Mouse (Mus musculus): ENCODE results near the gene Agbl1. TPM values are rescaled to one million over a fixed set of nuclear protein-coding genes. Genes with fewer than 3 reads are reported as not detected.
A peak's percentile ranks its signal among the peaks of the same experiment; 100 is the strongest.

Agbl1 gene
- polyA plus RNA-seq, 1 experiment from 2014 or later, result not detected

GRCm38 (mm10) chr7:76321866-76322553, 92.3 kb downstream of the Agbl1 start:
- no peaks in the 10 kb centered on the region for H3K9me3 ChIP-seq (replicated peaks)
- no peaks in the 10 kb centered on the region for H3K36me3 ChIP-seq
- DNase-seq (ENCODE audit: low spot score), result no peak
- H3K4me3 ChIP-seq, result no peak overlapping the region
- 92% methylated on average over 4 of the region's 4 CpGs for WGBS
- H3K27me3 ChIP-seq (ENCODE audit: low read depth, poor library complexity, severe bottlenecking), result no peaks in the 10 kb centered on the region
- H3K27ac ChIP-seq (replicated peaks), result no peak overlapping the region
- H3K4me1 ChIP-seq, result no peaks in the 10 kb centered on the region

- H3K4me1 ChIP-seq, result no peaks in the 10 kb centered on the region
- no peak for DNase-seq (ENCODE audit: low spot score)
- no peak overlapping the region for H3K4me3 ChIP-seq
- 82% methylated on average over 2 of the region's 2 CpGs for WGBS
- H3K36me3 ChIP-seq, result no peaks in the 10 kb centered on the region
- no peaks in the 10 kb centered on the region for H3K9me3 ChIP-seq (replicated peaks)
- H3K27ac ChIP-seq (replicated peaks), result no peak overlapping the region
- H3K27me3 ChIP-seq (ENCODE audit: low read depth, poor library complexity, severe bottlenecking), result no peaks in the 10 kb centered on the region
These were observed 96.4 kb downstream of the Agbl1 start for GRCm38 (mm10) chr7:76326091-76326490.

- H3K9me3 ChIP-seq (replicated peaks), result no peaks in the 10 kb centered on the region
These were observed 109.6 kb downstream of the Agbl1 start for GRCm38 (mm10) chr7:76339308-76339707.

GRCm38 (mm10) chr7:76341601-76342000, 111.9 kb downstream of the Agbl1 start:
- Histone ChIP-seq H3K4me3 (no peak overlapping the region), H3K27ac (replicated peaks) (no peak overlapping the region), H3K9me3 (replicated peaks) (no peaks in the 10 kb centered on the region), H3K4me1 (0 out of 2 replicates have a peak, but pooled peaks cover 5% of the 10 kb centered on the region), H3K27me3 (ENCODE audit: low read depth, poor library complexity, severe bottlenecking) (no peaks in the 10 kb centered on the region), H3K36me3 (no peaks in the 10 kb centered on the region)
- WGBS, result 76% methylated on average over 1 of the region's 1 CpGs
- DNase-seq (ENCODE audit: low spot score), result no peak

More at GRCm38 (mm10) chr7:76339308-76339707, 109.6 kb downstream of the Agbl1 start:
- H3K27ac ChIP-seq (replicated peaks), result no peak overlapping the region
- H3K4me3 ChIP-seq, result no peak overlapping the region
- 0 out of 2 replicates have a peak, but pooled peaks cover 5% of the 10 kb centered on the region for H3K4me1 ChIP-seq
- 95% methylated on average over 4 of the region's 4 CpGs for WGBS
- H3K36me3 ChIP-seq, result no peaks in the 10 kb centered on the region
- H3K27me3 ChIP-seq (ENCODE audit: low read depth, poor library complexity, severe bottlenecking), result no peaks in the 10 kb centered on the region
- DNase-seq (ENCODE audit: low spot score), result no peak

GRCm38 (mm10) chr7:76353469-76353868, 123.8 kb downstream of the Agbl1 start:
- WGBS, result 57% methylated on average over 10 of the region's 10 CpGs
- H3K4me3 ChIP-seq, result no peak overlapping the region
- no peaks in the 10 kb centered on the region for H3K36me3 ChIP-seq
- H3K9me3 ChIP-seq (replicated peaks), result no peaks in the 10 kb centered on the region
- H3K27me3 ChIP-seq (ENCODE audit: low read depth, poor library complexity, severe bottlenecking), result no peaks in the 10 kb centered on the region
- H3K27ac ChIP-seq (replicated peaks), result no peak overlapping the region
- H3K4me1 ChIP-seq, result no peaks in the 10 kb centered on the region
- DNase-seq (ENCODE audit: low spot score), result peak; percentile 27

- no peaks in the 10 kb centered on the region for H3K4me1 ChIP-seq
- H3K27ac ChIP-seq (replicated peaks), result no peak overlapping the region
- WGBS, result 43% methylated on average over 3 of the region's 3 CpGs
- H3K27me3 ChIP-seq (ENCODE audit: low read depth, poor library complexity, severe bottlenecking), result no peaks in the 10 kb centered on the region
- H3K4me3 ChIP-seq, result no peak overlapping the region
- no peaks in the 10 kb centered on the region for H3K9me3 ChIP-seq (replicated peaks)
- no peaks in the 10 kb centered on the region for H3K36me3 ChIP-seq
- no peak for DNase-seq (ENCODE audit: low spot score)
These were observed 124.8 kb downstream of the Agbl1 start for GRCm38 (mm10) chr7:76354510-76354909.

GRCm38 (mm10) chr7:76371269-76371668, 141.6 kb downstream of the Agbl1 start:
- 81% methylated on average over 4 of the region's 4 CpGs for WGBS
- Histone ChIP-seq H3K27ac (replicated peaks) (no peak overlapping the region), H3K9me3 (replicated peaks) (no peaks in the 10 kb centered on the region), H3K4me1 (no peaks in the 10 kb centered on the region), H3K4me3 (no peak overlapping the region), H3K27me3 (ENCODE audit: low read depth, poor library complexity, severe bottlenecking) (no peaks in the 10 kb centered on the region), H3K36me3 (no peaks in the 10 kb centered on the region)
- DNase-seq (ENCODE audit: low spot score), result no peak

- H3K27ac ChIP-seq (replicated peaks), result no peak overlapping the region
- DNase-seq (ENCODE audit: low spot score), result no peak
- no peak overlapping the region for H3K4me3 ChIP-seq
- no peaks in the 10 kb centered on the region for H3K9me3 ChIP-seq (replicated peaks)
- WGBS, result 92% methylated on average over 3 of the region's 3 CpGs
- no peaks in the 10 kb centered on the region for H3K36me3 ChIP-seq
- H3K27me3 ChIP-seq (ENCODE audit: low read depth, poor library complexity, severe bottlenecking), result no peaks in the 10 kb centered on the region
- no peaks in the 10 kb centered on the region for H3K4me1 ChIP-seq
These were observed 149.8 kb downstream of the Agbl1 start for GRCm38 (mm10) chr7:76379493-76379892.

GRCm38 (mm10) chr7:76381986-76382385, 152.3 kb downstream of the Agbl1 start:
- Histone ChIP-seq H3K27ac (replicated peaks) (no peak overlapping the region), H3K27me3 (ENCODE audit: low read depth, poor library complexity, severe bottlenecking) (no peaks in the 10 kb centered on the region), H3K9me3 (replicated peaks) (no peaks in the 10 kb centered on the region), H3K4me3 (no peak overlapping the region), H3K36me3 (no peaks in the 10 kb centered on the region), H3K4me1 (no peaks in the 10 kb centered on the region)
- no peak for DNase-seq (ENCODE audit: low spot score)
- 83% methylated on average over 2 of the region's 2 CpGs for WGBS

- H3K36me3 ChIP-seq, result no peaks in the 10 kb centered on the region
- 0 out of 2 replicates have a peak, but pooled peaks cover 14% of the 10 kb centered on the region for H3K27me3 ChIP-seq (ENCODE audit: low read depth, poor library complexity, severe bottlenecking)
- H3K4me3 ChIP-seq, result no peak overlapping the region
- no peak overlapping the region for H3K27ac ChIP-seq (replicated peaks)
- no peaks in the 10 kb centered on the region for H3K9me3 ChIP-seq (replicated peaks)
- H3K4me1 ChIP-seq, result peaks cover 20% of the 10 kb centered on the region
- 87% methylated on average over 5 of the region's 5 CpGs for WGBS
- no peak for DNase-seq (ENCODE audit: low spot score)
These were observed 159.6 kb downstream of the Agbl1 start for GRCm38 (mm10) chr7:76389240-76389639.

- Histone ChIP-seq H3K9me3 (replicated peaks) (no peaks in the 10 kb centered on the region), H3K4me1 (peaks cover 20% of the 10 kb centered on the region), H3K4me3 (peak overlapping the region; percentile 51), H3K27ac (replicated peaks) (peak overlapping the region; percentile 69), H3K27me3 (ENCODE audit: low read depth, poor library complexity, severe bottlenecking) (0 out of 2 replicates have a peak, but pooled peaks cover 14% of the 10 kb centered on the region), H3K36me3 (no peaks in the 10 kb centered on the region)
- WGBS, result 22% methylated on average over 15 of the region's 15 CpGs
- DNase-seq (ENCODE audit: low spot score), result no peak
These were observed 162.7 kb downstream of the Agbl1 start for GRCm38 (mm10) chr7:76392296-76392940.

GRCm38 (mm10) chr7:76392941-76393817, 163.5 kb downstream of the Agbl1 start:
- Histone ChIP-seq H3K27me3 (ENCODE audit: low read depth, poor library complexity, severe bottlenecking) (0 out of 2 replicates have a peak, but pooled peaks cover 14% of the 10 kb centered on the region), H3K4me1 (peaks cover 18% of the 10 kb centered on the region), H3K36me3 (no peaks in the 10 kb centered on the region), H3K4me3 (peak overlapping the region; percentile 51), H3K9me3 (replicated peaks) (no peaks in the 10 kb centered on the region), H3K27ac (replicated peaks) (peak overlapping the region; percentile 69)
- 13% methylated on average over 15 of the region's 15 CpGs for WGBS
- peak; percentile 73 for DNase-seq (ENCODE audit: low spot score)
